Comparison of ENCODE assay signal across 27 mouse cellular contexts in genomic region chr9:62263652-62264051, GRCm38 (mm10). TPM values are rescaled to one million over a fixed set of nuclear protein-coding genes. Genes with fewer than 3 reads are reported as not detected.
"Had no signal": no experiment of that assay in that cellular context is flagged by ENCODE, and none has a peak within 500 bp of the region (broad histone marks: within the 10 kb centered on the region; RNA-seq: fewer than 3 reads in every experiment).

No protein-coding gene starts in this region.

- H3K4me3 ChIP-seq: limb, embryonic 10.5 days; limb, embryonic 13.5 days; liver, embryonic 12.5 days; liver, embryonic 15.5 days; midbrain, embryonic 12.5 days; midbrain, embryonic 15.5 days; neural tube, embryonic 12.5 days; neural tube, embryonic 15.5 days had no signal

- H3K9ac ChIP-seq: limb, embryonic 13.5 days; liver, embryonic 12.5 days; liver, embryonic 15.5 days; midbrain, embryonic 12.5 days; midbrain, embryonic 15.5 days; neural tube, embryonic 12.5 days; neural tube, embryonic 15.5 days had no signal

- H3K27me3 ChIP-seq: limb, embryonic 13.5 days; liver, embryonic 15.5 days; midbrain, embryonic 12.5 days; midbrain, embryonic 15.5 days; neural tube, embryonic 12.5 days; neural tube, embryonic 15.5 days had no signal

- H3K4me1 ChIP-seq: limb, embryonic 10.5 days; limb, embryonic 13.5 days; midbrain, embryonic 12.5 days; midbrain, embryonic 15.5 days; neural tube, embryonic 12.5 days; neural tube, embryonic 15.5 days had no signal

- H3K9me3 ChIP-seq: limb, embryonic 10.5 days; limb, embryonic 13.5 days; liver, embryonic 12.5 days; liver, embryonic 15.5 days; midbrain, embryonic 12.5 days; midbrain, embryonic 15.5 days; neural tube, embryonic 12.5 days; neural tube, embryonic 15.5 days had no signal

- H3K27ac ChIP-seq: limb, embryonic 10.5 days; limb, embryonic 13.5 days; liver, embryonic 12.5 days; liver, embryonic 15.5 days; macrophage; midbrain, embryonic 12.5 days; midbrain, embryonic 15.5 days; neural tube, embryonic 12.5 days; neural tube, embryonic 15.5 days; stomach, postnatal 0 days had no signal

- H3K36me3 ChIP-seq: limb, embryonic 10.5 days; limb, embryonic 13.5 days; liver, embryonic 12.5 days; liver, embryonic 15.5 days; midbrain, embryonic 12.5 days; midbrain, embryonic 15.5 days; neural tube, embryonic 12.5 days; neural tube, embryonic 15.5 days had no signal

- DNase-seq: kidney, adult 9 months; kidney, postnatal 14 days; kidney, postnatal 4 days; liver; lung, adult 2 months; right cerebral cortex, adult 18-20 months; right cerebral cortex, postnatal 14 days; right cerebral cortex, postnatal 4 days; thymus, adult 2 months; thymus, postnatal 14 days; thymus, postnatal 4 days had no signal

RNA-seq across cellular contexts. Expression of gene Spesp1, which starts 18.4 kb away (rescaled TPM):
- total RNA-seq: left cerebral cortex, adult 18-20 months; left cerebral cortex, postnatal 25 days; megakaryocyte, adult 5-6 weeks had no signal
- polyA plus RNA-seq: kidney, embryonic 16.5 days; limb, embryonic 10.5 days; limb, embryonic 13.5 days; liver, embryonic 12.5 days; liver, embryonic 15.5 days; lung, adult 2 months; lung, embryonic 16.5 days; macrophage; midbrain, embryonic 12.5 days; midbrain, embryonic 15.5 days; neural tube, embryonic 12.5 days; neural tube, embryonic 15.5 days; stomach, embryonic 14.5 days; stomach, postnatal 0 days had no signal
